Mouse (Mus musculus) olfactory bulb, adult 2 months (tissue): ENCODE measurements around the gene 9630041A04Rik.

Experiments
- CTCF ChIP-seq: fragments of 200-500 bp; IDR thresholded peaks from 2 replicates; pipeline ENCODE4 v1.5.1; 2012; ENCODE audit warnings: low read depth, mild to moderate bottlenecking, low read length, moderate library complexity; ENCODE audit not compliant: insufficient read depth
- POLR2A ChIP-seq: fragments of 200-500 bp; IDR thresholded peaks from 2 replicates; pipeline ENCODE4 v1.6.1; 2012; ENCODE audit warnings: mild to moderate bottlenecking, low read depth, low read length, moderate library complexity; ENCODE audit not compliant: insufficient read depth

- TF ChIP-seq CTCF (no peak), POLR2A (no peak)
Observed at GRCm38 (mm10) chr9:101922846-101923245, 61.2 kb downstream of the 9630041A04Rik start.
